Mouse (Mus musculus): ENCODE measurements around the gene Dip2c. TPM values are rescaled to one million over a fixed set of nuclear protein-coding genes. Genes with fewer than 3 reads are reported as not detected.

The Dip2c gene
- total and polyA plus RNA-seq, 3 experiments: 0.04 to 0.14 (median 0.08) TPM

DNA sequence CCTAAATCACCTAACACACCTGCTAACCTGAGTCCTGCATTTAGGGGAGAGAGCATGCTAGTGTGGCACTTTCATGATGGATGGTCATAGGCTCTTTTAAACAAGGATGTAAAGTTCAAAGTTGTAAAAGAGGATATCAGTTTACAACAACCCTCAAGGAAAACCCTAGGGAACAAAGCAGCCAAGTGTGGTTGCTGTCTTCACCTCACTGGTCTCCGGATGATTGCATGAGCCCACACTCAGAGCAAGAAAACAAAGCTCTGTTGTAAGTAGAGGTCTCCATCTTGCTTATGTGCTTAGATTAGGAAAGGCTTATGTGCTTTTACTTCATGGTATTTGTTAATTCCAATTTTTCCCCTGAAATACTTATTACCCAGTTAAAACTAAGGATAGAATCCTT, 384.4 kb downstream of the Dip2c start:
- Histone ChIP-seq H3K36me3 (replicated peaks in 1 of 2; ENCODE audit: control insufficient read depth in 1 of 2, insufficient read depth in 1 of 2, low read length in 1 of 2) (no peaks in the 10 kb centered on the region), H3K27me3 (replicated peaks) (no peaks in the 10 kb centered on the region), H3K9me3 (replicated peaks; ENCODE audit: low read length) (no peaks in the 10 kb centered on the region), H3K4me2 (ENCODE audit: insufficient read depth, low read depth, poor library complexity, severe bottlenecking) (no peak overlapping the region), H3K27ac (ENCODE audit: insufficient read depth, low read depth) (no peak overlapping the region), H3K4me3 (replicated peaks in 1 of 3; ENCODE audit: low read depth in 2 of 3, low read length in 2 of 3, poor library complexity in 1 of 3) (no peak overlapping the region), H3K9ac (ENCODE audit: insufficient read depth, low read depth) (no peak overlapping the region), H3K79me2 (replicated peaks; ENCODE audit: control insufficient read depth, extremely low read depth, insufficient read depth, poor library complexity, severe bottlenecking) (no peaks in the 10 kb centered on the region), H3K4me1 (ENCODE audit: control insufficient read depth in 1 of 2, insufficient read depth in 2 of 2) (peaks cover 4 to 7% of the 10 kb centered on the region in 2 experiments; a peak in 3 of 4 replicates)
- DNase-seq (ENCODE audit: extremely low read depth): no peak
- dilution Hi-C loops (cut with MboI; ENCODE audit: extremely low pct_ligation_motif_present, extremely low pct_unique_long_range_greater_than_20kb, low sequenced_read_pairs): no loop called here
- in situ Hi-C loops (cut with MboI; ENCODE audit: low pct_ligation_motif_present, low pct_unique_long_range_greater_than_20kb, low sequenced_read_pairs): no loop called here
- TF ChIP-seq SMC3 (IDR thresholded peaks at IDR 0.05; ENCODE audit: low read depth, low read length) (no peak), GABPA (IDR thresholded peaks at IDR 0.05; ENCODE audit: insufficient replicate concordance, low read depth, low read length) (no peak), KAT2A (IDR thresholded peaks at IDR 0.05; ENCODE audit: insufficient replicate concordance, low read length) (no peak), CTCF (conservative IDR thresholded peaks at IDR 0.05 in 1 of 2, IDR thresholded peaks at IDR 0.05 in 1 of 2; ENCODE audit: low read depth in 2 of 2, low read length in 2 of 2) (no peak)

DNA sequence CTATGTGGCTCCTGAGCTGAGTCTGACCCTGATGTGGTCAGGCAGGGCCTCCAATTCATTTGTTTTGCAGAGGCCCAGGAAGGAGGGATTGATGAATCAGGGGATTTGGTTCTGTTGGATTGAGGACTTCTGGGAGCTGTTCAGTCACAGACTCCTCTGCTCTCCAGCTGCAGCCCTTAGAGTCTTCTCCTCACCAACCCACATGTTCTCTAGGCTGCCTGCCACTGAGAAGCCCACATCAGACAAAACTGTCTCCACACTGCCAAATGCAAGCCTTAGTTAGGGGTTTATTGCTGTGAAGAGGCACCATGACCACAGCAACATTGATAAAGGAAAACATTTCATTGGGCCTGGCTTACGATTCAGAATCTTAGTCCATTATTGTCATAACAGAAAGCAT, 387.3 kb downstream of the Dip2c start:
- Histone ChIP-seq H3K9ac (ENCODE audit: insufficient read depth, low read depth) (no peak overlapping the region), H3K4me2 (ENCODE audit: insufficient read depth, low read depth, poor library complexity, severe bottlenecking) (no peak overlapping the region), H3K27ac (ENCODE audit: insufficient read depth, low read depth) (no peak overlapping the region), H3K36me3 (replicated peaks in 1 of 2; ENCODE audit: control insufficient read depth in 1 of 2, insufficient read depth in 1 of 2, low read length in 1 of 2) (no peaks in the 10 kb centered on the region), H3K9me3 (replicated peaks; ENCODE audit: low read length) (no peaks in the 10 kb centered on the region), H3K27me3 (replicated peaks) (no peaks in the 10 kb centered on the region), H3K4me1 (ENCODE audit: control insufficient read depth in 1 of 2, insufficient read depth in 2 of 2) (peaks cover 0 to 7% of the 10 kb centered on the region in 2 experiments; a peak in 1 of 4 replicates), H3K4me3 (replicated peaks in 1 of 3; ENCODE audit: low read depth in 2 of 3, low read length in 2 of 3, poor library complexity in 1 of 3) (no peak overlapping the region), H3K79me2 (replicated peaks; ENCODE audit: control insufficient read depth, extremely low read depth, insufficient read depth, poor library complexity, severe bottlenecking) (no peaks in the 10 kb centered on the region)
- no peak for DNase-seq (ENCODE audit: extremely low read depth)
- no peak for TF ChIP-seq MAZ (IDR thresholded peaks at IDR 0.05; ENCODE audit: low read depth, low read length)
- no peak for TF ChIP-seq UBTF (IDR thresholded peaks at IDR 0.05; ENCODE audit: low read depth, low read length)
- no peak for TF ChIP-seq JUN (IDR thresholded peaks at IDR 0.05; ENCODE audit: insufficient read depth, low read depth, low read length)
- no peak for TF ChIP-seq E2F4 (IDR thresholded peaks at IDR 0.05; ENCODE audit: insufficient replicate concordance, low read depth, low read length)
- TF ChIP-seq ELF1 (IDR thresholded peaks at IDR 0.05; ENCODE audit: low read depth, low read length): no peak
- TF ChIP-seq HCFC1 (IDR thresholded peaks at IDR 0.05; ENCODE audit: low read depth, low read length): no peak
- TF ChIP-seq CTCF (conservative IDR thresholded peaks at IDR 0.05 in 1 of 2, IDR thresholded peaks at IDR 0.05 in 1 of 2; ENCODE audit: low read depth in 2 of 2, low read length in 2 of 2): no peak
- TF ChIP-seq TCF12 (IDR thresholded peaks at IDR 0.05; ENCODE audit: low read depth, low read length): no peak
- no peak for TF ChIP-seq ZMIZ1 (IDR thresholded peaks at IDR 0.05; ENCODE audit: low read depth, low read length)
- no peak for TF ChIP-seq CHD2 (IDR thresholded peaks at IDR 0.05; ENCODE audit: low read length)
- TF ChIP-seq CHD1 (IDR thresholded peaks at IDR 0.05; ENCODE audit: low read depth, low read length): no peak
- TF ChIP-seq MEF2A (IDR thresholded peaks at IDR 0.05; ENCODE audit: borderline replicate concordance, low read depth, low read length): no peak
- no peak for TF ChIP-seq MAFK (IDR thresholded peaks at IDR 0.05; ENCODE audit: insufficient replicate concordance, low read length)
- no peak for TF ChIP-seq RAD21 (IDR thresholded peaks at IDR 0.05; ENCODE audit: low read depth, low read length)
- TF ChIP-seq KAT2A (IDR thresholded peaks at IDR 0.05; ENCODE audit: insufficient replicate concordance, low read length): no peak
- TF ChIP-seq MXI1 (IDR thresholded peaks at IDR 0.05; ENCODE audit: low read depth, low read length): no peak
- in situ Hi-C loops (cut with MboI; ENCODE audit: low pct_ligation_motif_present, low pct_unique_long_range_greater_than_20kb, low sequenced_read_pairs): no loop called here
- dilution Hi-C loops (cut with MboI; ENCODE audit: extremely low pct_ligation_motif_present, extremely low pct_unique_long_range_greater_than_20kb, low sequenced_read_pairs): no loop called here
